Mouse (Mus musculus) megakaryocyte, embryonic 14.5 days (primary cell): ENCODE measurements around the gene Ptgr1.

Experiments used
- FLI1 ChIP-seq: IDR thresholded peaks from 2 replicates; pipeline ENCODE4 v1.6.1; 2012; ENCODE audit warnings: low read length, inconsistent platforms, mixed read lengths
- GATA1 ChIP-seq: IDR thresholded peaks from 3 replicates; pipeline ENCODE4 v1.6.1; 2012; ENCODE audit warnings: mixed read lengths, low read length, inconsistent platforms, borderline replicate concordance

- no peak for TF ChIP-seq GATA1
- no peak for TF ChIP-seq FLI1
Observed at GRCm38 (mm10) chr4:58998688-58999087, 11.8 kb upstream of the Ptgr1 start.
